Mouse (Mus musculus) lung, embryonic 15.5 days (tissue): Measurements from ENCODE around the gene Drd1. TPM values are rescaled to one million over a fixed set of nuclear protein-coding genes. Genes with fewer than 3 reads are reported as not detected.

Experiments used
- ATAC-seq: fragments of 200-750 bp; cut with Nextera tagmentation; 2 replicates; pipeline ENCODE4 v1.8.0; 2017; ENCODE audit warnings: moderate number of reproducible peaks, borderline replicate concordance; ENCODE audit not compliant: low FRiP score, low TSS enrichment; ENCODE audit errors: extremely low read depth
- H3K27ac ChIP-seq: fragments of 300-500 bp; sonication (generic); 2 replicates; pipeline ENCODE4 v1.5.1; 2015; ENCODE audit warnings: moderate library complexity, mild to moderate bottlenecking, inconsistent platforms
- H3K27me3 ChIP-seq: fragments of 300-500 bp; sonication (generic); 2 replicates; pipeline ENCODE4 v1.6.1; 2015; ENCODE audit warnings: inconsistent platforms
- H3K36me3 ChIP-seq: fragments of 300-500 bp; sonication (generic); 2 replicates; pipeline ENCODE4 v1.6.1; 2015; ENCODE audit warnings: inconsistent platforms
- H3K4me1 ChIP-seq: fragments of 300-500 bp; sonication (generic); 2 replicates; pipeline ENCODE4 v1.6.1; 2015; ENCODE audit warnings: inconsistent platforms
- H3K4me2 ChIP-seq: fragments of 300-500 bp; sonication (generic); 2 replicates; pipeline ENCODE4 v1.6.1; 2015; ENCODE audit warnings: inconsistent platforms, mild to moderate bottlenecking, moderate library complexity
- H3K4me3 ChIP-seq: fragments of 300-500 bp; sonication (generic); 2 replicates; pipeline ENCODE4 v1.5.1; 2015; ENCODE audit warnings: mild to moderate bottlenecking, inconsistent platforms
- H3K9ac ChIP-seq: fragments of 300-500 bp; sonication (generic); 2 replicates; pipeline ENCODE4 v1.6.1; 2015; ENCODE audit warnings: inconsistent platforms
- H3K9me3 ChIP-seq: fragments of 300-500 bp; sonication (generic); 2 replicates; pipeline ENCODE4 v1.6.1; 2016; ENCODE audit warnings: inconsistent platforms
- WGBS: fragments of 180-500 bp; shearing (Covaris S2); methylation state at CpG from one replicate; pipeline ENCODE4 v1.1.7; 2015; 5-methylcytosine and 5-hydroxymethylcytosine counted together
- polyA plus RNA-seq: library from polyadenylated mRNA; unstranded; fragments of >200 nt; fragmentation: Nextera tagmentation; extraction: Ambion mirVana; gene quantifications from 2 replicates; pipeline ENCODE4 v1.2.1, GENCODE M21; 2015

Drd1 gene
- polyA plus RNA-seq, 1 experiment from 2014 or later: 0.69 TPM

DNA sequence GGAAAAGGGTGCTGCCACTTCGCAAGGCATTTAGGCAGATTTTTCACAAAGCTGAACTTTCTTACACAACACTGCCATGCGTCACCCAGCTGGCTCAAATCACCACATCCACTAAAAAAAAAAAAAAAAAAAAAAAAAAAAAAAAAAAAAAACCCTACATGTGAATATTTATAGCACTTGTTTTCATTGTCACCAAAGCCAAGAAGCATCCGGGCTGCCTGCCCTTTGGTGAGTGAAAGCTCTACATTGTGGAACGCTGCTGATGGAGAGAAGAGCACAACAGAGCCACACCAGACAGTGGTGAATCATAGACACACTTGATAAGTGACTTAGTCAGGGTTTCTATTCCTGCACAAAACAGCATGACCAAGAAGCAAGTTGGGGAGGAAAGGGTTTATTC lies 17.6 kb downstream of the Drd1 start:
- no peak for ATAC-seq
- Histone ChIP-seq H3K36me3 (no peaks in the 10 kb centered on the region), H3K27ac (no peak overlapping the region), H3K9me3 (no peaks in the 10 kb centered on the region), H3K9ac (no peak overlapping the region), H3K4me2 (no peak overlapping the region), H3K4me1 (no peaks in the 10 kb centered on the region), H3K4me3 (no peak overlapping the region), H3K27me3 (no peaks in the 10 kb centered on the region)
- 66% methylated on average over 4 of the region's 4 CpGs for whole genome bisulfite sequencing

- no peaks in the 10 kb centered on the region for H3K27me3 ChIP-seq
- no peak overlapping the region for H3K4me2 ChIP-seq
- no peaks in the 10 kb centered on the region for H3K9me3 ChIP-seq
- no peaks in the 10 kb centered on the region for H3K36me3 ChIP-seq
- H3K9ac ChIP-seq: no peak overlapping the region
- H3K27ac ChIP-seq: no peak overlapping the region
- WGBS: 76% methylated on average over 1 of the region's 1 CpGs
- ATAC-seq: no peak
- H3K4me3 ChIP-seq: no peak overlapping the region
- H3K4me1 ChIP-seq: no peaks in the 10 kb centered on the region
Observed at GRCm38 (mm10) chr13:54035541-54035940, 20.0 kb downstream of the Drd1 start.

- Histone ChIP-seq H3K4me3 (no peak overlapping the region), H3K27ac (no peak overlapping the region), H3K9me3 (no peaks in the 10 kb centered on the region), H3K36me3 (no peaks in the 10 kb centered on the region), H3K4me2 (no peak overlapping the region), H3K9ac (no peak overlapping the region), H3K27me3 (no peaks in the 10 kb centered on the region), H3K4me1 (no peaks in the 10 kb centered on the region)
- ATAC-seq: no peak
- 69% methylated on average over 4 of the region's 4 CpGs for WGBS
Observed at GRCm38 (mm10) chr13:54033653-54034052, 21.9 kb downstream of the Drd1 start.

DNA sequence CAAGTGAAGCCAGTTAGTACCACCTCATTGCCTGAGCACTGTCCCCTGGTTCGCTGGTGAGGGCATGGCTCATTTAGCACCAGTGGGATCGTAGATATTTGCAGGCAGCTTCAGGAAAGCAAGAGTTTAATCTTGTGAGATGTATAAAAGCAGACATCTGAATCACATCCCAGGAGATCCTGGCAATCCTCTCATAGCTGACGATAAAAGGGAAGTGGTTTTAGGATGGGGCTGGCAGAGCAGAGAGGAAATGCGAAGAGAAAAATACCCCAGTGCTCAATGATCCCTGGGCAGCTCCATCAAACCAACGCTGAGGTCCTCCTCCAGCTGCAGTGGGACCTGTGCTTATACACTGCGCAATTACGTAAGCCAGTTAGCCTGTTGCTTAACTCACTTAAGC lies 28.4 kb downstream of the Drd1 start:
- H3K4me2 ChIP-seq: no peak overlapping the region
- WGBS: 80% methylated on average over 7 of the region's 7 CpGs
- H3K27ac ChIP-seq: no peak overlapping the region
- no peak overlapping the region for H3K9ac ChIP-seq
- no peak overlapping the region for H3K4me3 ChIP-seq
- no peaks in the 10 kb centered on the region for H3K9me3 ChIP-seq
- H3K27me3 ChIP-seq: no peaks in the 10 kb centered on the region
- H3K36me3 ChIP-seq: no peaks in the 10 kb centered on the region
- 0 out of 2 replicates have a peak, but pooled peaks cover 3% of the 10 kb centered on the region for H3K4me1 ChIP-seq
- ATAC-seq: no peak

GRCm38 (mm10) chr13:54023311-54023710 lies 32.2 kb downstream of the Drd1 start:
- Histone ChIP-seq H3K9ac (no peak overlapping the region), H3K4me2 (no peak overlapping the region), H3K9me3 (no peaks in the 10 kb centered on the region), H3K4me1 (0 out of 2 replicates have a peak, but pooled peaks cover 3% of the 10 kb centered on the region), H3K27me3 (no peaks in the 10 kb centered on the region), H3K4me3 (no peak overlapping the region), H3K27ac (no peak overlapping the region), H3K36me3 (no peaks in the 10 kb centered on the region)
- WGBS: 36% methylated on average over 5 of the region's 5 CpGs
- peak; percentile 67; the same call in 1 of the 2 replicates for ATAC-seq

DNA sequence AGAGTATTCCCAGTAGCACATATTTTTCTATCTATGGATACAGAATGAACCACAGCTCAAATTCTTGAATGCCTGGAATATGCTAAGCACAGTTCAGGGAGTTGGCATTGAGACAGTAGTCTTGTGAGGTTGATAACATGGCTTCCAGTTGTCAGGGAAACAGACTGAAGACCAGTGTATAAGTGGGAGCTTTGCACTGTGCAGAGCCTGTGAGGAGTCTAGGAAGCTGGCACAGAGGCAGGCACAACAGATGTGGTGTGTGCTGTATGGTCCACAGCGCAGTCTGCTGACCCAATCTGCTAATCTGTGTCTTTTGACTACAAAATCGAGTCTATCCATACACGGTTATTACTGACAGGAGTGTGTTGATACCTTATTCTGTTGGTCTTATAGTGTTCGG lies 46.8 kb downstream of the Drd1 start:
- no peak overlapping the region for H3K9ac ChIP-seq
- H3K9me3 ChIP-seq: no peaks in the 10 kb centered on the region
- H3K27me3 ChIP-seq: no peaks in the 10 kb centered on the region
- H3K4me1 ChIP-seq: no peaks in the 10 kb centered on the region
- WGBS: 92% methylated on average over 4 of the region's 4 CpGs
- H3K4me3 ChIP-seq: no peak overlapping the region
- no peaks in the 10 kb centered on the region for H3K36me3 ChIP-seq
- ATAC-seq: no peak
- no peak overlapping the region for H3K27ac ChIP-seq
- no peak overlapping the region for H3K4me2 ChIP-seq

Other genes with a start within 250 kb of the Drd1 start
- 61.5 and 64.1 TPM in 2 replicates for gene Sfxn1, start 16.2 kb upstream of the Drd1 start, polyA plus RNA-seq
- gene Hrh2, start 136.4 kb upstream of the Drd1 start, polyA plus RNA-seq: 0.12 TPM in 1 of 2 replicates, not detected in the other